Mouse (Mus musculus) lung, postnatal 36 days (tissue): ENCODE measurements around the gene Musk.
"Not testable (repeated sequence)": the region's sequence is repeated elsewhere in the genome, so short reads cannot be mapped to it uniquely, and the experiment has no call there.

Experiments used
- DNase-seq: peaks from one replicate; pipeline ENCODE4 v3.0.0; 2022; ENCODE audit warnings: mixed read lengths

Gene Musk

GRCm38 (mm10) chr4:58285687-58286086 is at the start of gene Musk:
Gene Musk (plus strand): TSS chr4:58285960.
- no peak for DNase-seq

DNA sequence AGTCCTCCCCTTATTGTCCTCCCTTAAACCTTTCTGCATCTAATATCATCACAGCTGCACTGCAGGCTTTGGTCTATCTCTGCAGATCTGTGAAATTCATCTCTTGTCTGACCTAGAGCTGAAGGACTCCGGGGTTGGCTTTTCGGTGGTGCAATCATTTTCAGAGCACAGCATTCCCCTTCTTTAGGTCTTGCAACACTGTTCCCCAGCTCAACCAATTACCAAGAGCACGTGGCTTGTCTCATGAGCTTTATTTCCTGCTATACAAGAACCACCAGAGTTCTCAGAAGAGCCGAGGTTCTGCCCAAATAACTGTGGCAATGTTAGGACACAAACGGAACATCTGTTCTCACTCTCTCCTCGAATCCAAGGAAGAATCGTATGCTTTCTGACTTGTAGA is 45.3 kb upstream of the Musk start:
- DNase-seq, result peak; percentile 74

DNA sequence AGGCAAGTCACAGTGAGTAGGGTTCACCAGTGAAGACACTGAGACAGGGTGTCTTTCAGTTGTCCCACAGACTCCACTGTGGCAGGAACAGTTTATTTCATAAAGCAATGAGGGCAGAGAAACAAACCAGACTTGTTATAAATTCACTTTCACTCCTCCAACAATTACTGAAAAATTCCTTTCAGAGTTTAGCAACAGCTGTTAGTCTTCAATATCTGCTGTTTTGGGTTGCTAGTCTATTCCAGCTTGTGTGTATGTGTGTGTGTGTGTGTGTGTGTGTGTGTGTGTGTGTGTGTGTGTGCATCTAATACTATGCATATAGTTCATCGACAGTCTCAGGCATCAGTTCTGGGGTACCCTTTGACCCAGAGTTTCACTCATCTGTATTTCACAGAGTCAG is 40.2 kb upstream of the Musk start:
- no peak for DNase-seq

DNA sequence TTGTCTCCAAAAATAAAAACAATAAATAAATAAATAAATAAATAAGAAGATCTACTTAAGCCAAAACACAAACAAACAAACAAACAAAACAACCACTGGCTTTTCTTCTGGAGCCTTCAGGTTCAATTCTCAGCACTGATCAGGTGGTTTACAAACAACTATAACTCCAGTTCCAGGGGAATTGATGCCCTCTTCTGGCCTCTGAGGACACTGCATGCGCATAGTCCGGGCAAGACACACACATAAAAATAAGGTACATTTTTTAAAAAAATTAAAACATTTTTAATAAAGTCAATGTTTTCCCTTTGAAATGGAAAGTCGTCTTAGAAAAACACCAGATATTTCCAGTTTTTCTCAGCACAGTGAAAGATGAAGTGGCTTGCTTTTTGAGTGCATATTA is 33.4 kb upstream of the Musk start:
- DNase-seq, result peak; percentile 8

GRCm38 (mm10) chr4:58253410-58253809 is 32.4 kb upstream of the Musk start:
- peak; percentile 83 for DNase-seq

DNA sequence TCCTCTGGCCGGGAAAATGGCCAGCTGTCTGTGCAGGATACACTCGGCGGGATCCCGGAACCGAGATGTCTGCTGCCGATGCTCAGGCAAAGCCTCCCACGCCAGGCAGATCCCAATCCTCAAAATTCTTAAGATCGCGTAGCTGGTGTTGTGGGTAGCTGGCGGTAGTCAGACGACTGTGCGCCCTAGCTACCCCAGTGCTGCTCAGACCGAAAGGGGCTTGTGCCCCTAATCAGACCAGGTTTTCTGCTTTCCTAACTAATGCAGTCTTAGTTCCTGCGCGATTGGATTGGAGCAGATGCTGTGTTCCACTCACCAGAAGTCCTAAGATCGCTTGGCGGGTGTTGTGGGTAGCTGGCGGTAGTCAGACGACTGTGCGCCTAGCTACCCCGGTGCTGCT is 25.0 kb upstream of the Musk start:
- not testable (repeated sequence) for DNase-seq

GRCm38 (mm10) chr4:58266294-58266693 is 19.5 kb upstream of the Musk start:
- peak; percentile 34 for DNase-seq

GRCm38 (mm10) chr4:58268897-58269542 is 16.7 kb upstream of the Musk start:
- DNase-seq, result no peak

DNA sequence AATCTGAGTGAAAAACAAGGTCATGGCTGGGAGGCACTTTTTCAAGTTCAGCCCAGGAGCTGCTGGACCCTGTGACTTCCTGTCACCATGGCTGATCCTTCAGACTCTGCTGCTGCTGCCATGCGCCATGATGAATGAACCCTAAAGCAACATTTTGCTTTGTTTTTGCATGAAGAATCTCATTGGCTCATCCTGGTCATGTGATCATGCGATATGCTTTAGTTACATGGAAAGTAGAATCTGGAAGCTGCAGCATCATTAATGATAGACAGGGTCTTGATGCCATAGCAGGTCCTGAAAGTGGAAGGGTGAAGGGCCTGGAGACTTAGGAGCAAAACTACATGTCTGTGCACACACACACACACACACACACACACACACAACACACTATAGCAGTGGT is 15.8 kb upstream of the Musk start:
- no peak for DNase-seq

DNA sequence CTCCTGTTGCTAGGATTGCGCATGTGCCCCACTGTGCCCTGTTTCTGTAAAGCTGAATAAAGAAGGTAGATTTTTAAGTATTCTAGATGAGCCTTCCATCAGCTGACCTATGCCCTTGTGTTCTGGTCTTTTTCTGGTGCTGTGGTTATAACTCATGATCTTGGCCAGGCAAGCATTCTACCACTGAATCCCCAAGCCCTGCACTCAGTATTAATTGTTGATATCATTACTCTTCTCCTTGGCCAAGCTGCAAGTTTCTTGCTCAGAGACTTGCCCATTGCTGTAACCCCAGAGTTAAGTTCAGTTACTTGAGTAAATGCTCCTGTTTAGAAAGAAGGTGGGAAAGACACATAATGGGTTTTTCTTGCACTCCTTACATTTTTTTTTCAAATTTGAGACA is 14.8 kb upstream of the Musk start:
- DNase-seq, result no peak

- no peak for DNase-seq
Measured at GRCm38 (mm10) chr4:58271504-58272162, 14.1 kb upstream of the Musk start.

DNA sequence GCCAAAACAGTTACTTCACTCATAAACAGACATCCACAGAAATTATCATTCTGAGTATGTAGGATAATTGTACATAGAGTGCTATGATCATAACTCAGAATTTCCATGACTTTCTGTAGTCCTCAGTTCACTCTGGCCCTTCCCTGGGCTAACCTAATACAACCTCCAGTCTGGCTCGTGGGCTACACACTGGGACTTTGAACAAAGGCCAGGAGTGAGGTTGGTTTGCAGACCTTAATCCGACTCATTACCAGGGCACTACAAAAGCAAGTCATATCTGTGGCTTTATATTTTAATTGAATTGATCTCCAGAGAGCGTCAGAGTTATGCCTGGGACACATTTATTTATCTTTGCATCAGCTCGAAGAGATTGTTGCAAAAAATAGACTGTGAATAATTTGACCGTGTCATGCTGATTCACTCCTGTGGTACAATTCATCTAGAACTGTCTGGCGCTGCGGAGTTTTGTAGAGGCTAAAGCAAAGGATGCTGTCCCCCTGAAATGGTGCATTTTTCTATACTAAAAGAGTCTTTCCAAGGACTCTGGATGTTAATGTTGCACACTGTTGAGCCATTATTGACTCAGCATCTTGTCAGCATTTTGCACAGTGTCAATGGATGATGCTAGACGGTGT is 10.4 kb upstream of the Musk start:
- DNase-seq, result no peak

- DNase-seq, result peak; percentile 45
Measured at GRCm38 (mm10) chr4:58278368-58278767, 7.4 kb upstream of the Musk start.

DNA sequence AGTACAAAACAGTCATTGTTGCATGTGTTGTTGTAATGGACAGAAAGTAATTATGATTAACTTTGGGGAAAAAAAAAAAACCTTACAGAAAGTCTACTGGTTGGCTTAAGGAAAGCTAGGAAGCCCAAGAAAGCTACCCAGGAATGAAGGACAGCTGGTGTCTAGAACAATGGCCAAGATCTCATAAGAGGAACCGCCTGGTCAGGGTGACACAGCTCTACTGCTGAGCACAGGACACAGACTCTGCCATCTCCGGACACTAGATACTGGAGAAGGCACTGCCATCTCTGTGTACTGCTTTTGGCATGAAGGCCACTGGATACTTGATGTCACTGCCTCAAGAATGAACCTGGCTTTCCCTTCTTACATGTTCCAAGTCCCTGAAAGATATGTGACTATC is 5.6 kb upstream of the Musk start:
- DNase-seq, result no peak

- DNase-seq, result no peak
Measured at GRCm38 (mm10) chr4:58286368-58287090, 769 bp downstream of the Musk start.

DNA sequence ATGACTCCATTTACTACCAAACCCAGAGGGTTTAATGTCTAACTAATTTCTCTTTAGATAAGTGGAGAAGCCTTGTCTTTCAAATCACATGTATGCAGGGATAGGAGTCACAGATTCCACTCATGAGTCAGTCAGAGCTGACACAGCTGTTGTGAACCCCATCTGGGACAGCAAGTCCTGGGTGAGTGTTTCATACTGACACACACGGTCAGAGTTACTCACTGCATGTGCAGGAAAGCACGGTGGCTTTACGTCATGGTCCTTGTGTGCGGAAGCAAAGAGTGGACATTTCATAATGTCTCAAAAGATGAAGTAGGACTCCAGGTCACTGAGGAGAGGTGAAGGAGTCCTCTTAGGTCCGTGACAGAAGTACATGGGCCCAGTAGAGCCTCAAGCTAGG is 3.0 kb downstream of the Musk start:
- DNase-seq, result peak; percentile 38

DNA sequence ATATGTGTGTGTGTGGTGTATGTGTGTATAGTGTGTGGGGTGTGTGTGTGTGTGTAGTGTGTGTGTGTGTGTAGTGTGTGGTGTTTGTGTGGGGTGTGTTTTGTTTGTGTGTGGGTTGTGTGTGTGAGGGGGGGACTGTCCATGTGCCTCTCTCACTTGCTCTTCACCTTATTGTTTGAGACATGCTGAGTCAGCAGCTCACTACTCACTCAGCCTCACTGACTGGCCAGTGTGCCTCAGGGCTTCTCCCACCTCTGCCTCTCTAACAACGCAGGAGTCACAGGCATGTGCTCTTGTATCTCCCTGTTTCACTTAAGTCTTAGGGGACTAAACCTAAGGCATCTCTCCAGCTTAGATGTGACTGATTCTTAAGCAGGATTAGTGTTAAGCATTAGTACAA is 6.1 kb downstream of the Musk start:
- DNase-seq, result no peak

DNA sequence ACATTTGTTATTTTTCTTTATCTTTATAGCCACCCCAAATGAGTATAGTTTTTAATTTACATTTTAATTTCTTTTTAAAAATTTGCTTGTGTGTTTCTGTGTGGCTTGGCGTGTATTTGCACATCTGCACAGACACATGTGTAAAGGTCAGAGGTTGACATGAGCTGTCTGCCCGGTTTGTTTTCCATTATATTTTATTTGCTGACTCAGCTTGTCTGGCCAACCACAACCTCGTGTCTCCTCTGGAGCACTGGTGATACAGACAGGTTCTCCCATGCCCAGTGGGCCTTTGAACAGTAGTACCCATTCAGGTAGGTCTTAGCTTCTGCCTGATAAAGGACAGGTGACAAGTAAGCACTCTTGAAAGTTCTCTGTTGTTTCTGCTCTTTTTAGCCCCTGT is 7.3 kb downstream of the Musk start:
- no peak for DNase-seq

GRCm38 (mm10) chr4:58303862-58304261 is 18.1 kb downstream of the Musk start:
- DNase-seq, result no peak

- no peak for DNase-seq
Measured at GRCm38 (mm10) chr4:58304564-58304963, 18.8 kb downstream of the Musk start.

GRCm38 (mm10) chr4:58307421-58307820 is 21.7 kb downstream of the Musk start:
- no peak for DNase-seq

- no peak for DNase-seq
Measured at GRCm38 (mm10) chr4:58313344-58313743, 27.6 kb downstream of the Musk start.

- DNase-seq, result no peak
Measured at GRCm38 (mm10) chr4:58314942-58315508, 29.3 kb downstream of the Musk start.
